Mouse (Mus musculus): ENCODE results near the gene Cavin3. TPM values are rescaled to one million over a fixed set of nuclear protein-coding genes. Genes with fewer than 3 reads are reported as not detected.

The Cavin3 gene
- total RNA-seq, 2 experiments from 2014 or later: 45.4 to 46.2 TPM

GRCm38 (mm10) chr7:105432058-105432457 is 50.0 kb downstream of the Cavin3 start:
- intact Hi-C loops (cut with DNase I): no loop called here
- no peak for DNase-seq

Other genes with a start within 250 kb of the Cavin3 start
- not detected for gene Olfr688, start 194.2 kb downstream of the Cavin3 start, total RNA-seq (2021)
- gene Olfr689, start 171.1 kb downstream of the Cavin3 start, total RNA-seq (2021): not detected
- gene Olfr690, start 148.2 kb downstream of the Cavin3 start, total RNA-seq (2021): not detected
- under 1 TPM in 1 of 2 experiments, not detected in 1; 0.17 TPM for gene Olfr691, start 140.0 kb downstream of the Cavin3 start, total RNA-seq (2021)
- gene Olfr692, start 114.1 kb downstream of the Cavin3 start, total RNA-seq (2021): not detected
- gene Gm5901, start 107.3 kb downstream of the Cavin3 start, total RNA-seq (2021): not detected
- gene Fam160a2, start 82.2 kb downstream of the Cavin3 start, total RNA-seq (2021): 10 to 100 TPM; 25.8 to 26.1 TPM
- gene Cnga4, start 77.7 kb downstream of the Cavin3 start, total RNA-seq (2021): not detected
- gene Cckbr, start 56.6 kb downstream of the Cavin3 start, total RNA-seq (2021): not detected
- gene Smpd1, start 72.1 kb upstream of the Cavin3 start, total RNA-seq (2021): 100 to 1,000 TPM; 120 to 137 TPM
- 10 to 100 TPM; 67.0 to 76.3 TPM for gene Apbb1, start 99.4 kb upstream of the Cavin3 start, total RNA-seq (2021)
- under 1 TPM; 0.17 to 0.34 TPM for gene Hpx, start 117.8 kb upstream of the Cavin3 start, total RNA-seq (2021)
- gene Trim3, start 151.3 kb upstream of the Cavin3 start, total RNA-seq (2021): 10 to 100 TPM; 34.4 to 36.9 TPM
- gene Timm10b, start 157.8 kb upstream of the Cavin3 start, total RNA-seq (2021): 100 to 1,000 TPM in 1 of 2 experiments, 10 to 100 TPM in 1; 97.3 to 100 TPM
- 10 to 100 TPM; 24.1 to 24.5 TPM for gene Arfip2, start 158.1 kb upstream of the Cavin3 start, total RNA-seq (2021)
- 1 to 10 TPM; 1.1 to 3.0 TPM for gene Gm45799, start 158.3 kb upstream of the Cavin3 start, total RNA-seq (2021)
- under 1 TPM; 0.45 to 0.72 TPM for gene Dnhd1, start 168.5 kb upstream of the Cavin3 start, total RNA-seq (2021)